Mouse (Mus musculus): ENCODE measurements at regions not wholly inside any gene's neighbourhood (a gene's known extent, or its start where the extent isn't known, plus 50 kb on each side); places are given as distances from the start of the nearest gene placed in this dataset.
A peak's percentile ranks its signal among the peaks of the same experiment; 100 is the strongest.

DNA sequence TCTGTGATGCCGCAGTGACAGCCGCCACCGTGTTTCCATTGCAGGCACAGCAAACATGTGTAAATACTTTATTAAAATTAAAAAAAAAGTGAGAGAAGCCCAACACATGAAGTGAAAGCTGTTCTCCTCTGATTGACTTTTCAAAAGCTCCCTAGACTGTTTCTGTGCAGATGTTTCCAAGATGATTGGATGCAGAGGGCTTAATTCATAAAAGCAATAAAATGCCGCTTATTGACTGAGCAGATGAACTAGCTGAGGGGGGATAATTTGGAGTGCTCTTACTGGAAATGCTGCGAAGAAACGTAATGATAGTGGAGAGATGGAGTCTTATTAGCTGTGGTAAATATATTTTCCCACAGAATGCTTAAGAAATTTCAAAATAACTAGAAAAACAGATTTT, 170.4 kb downstream of the Rnf144a start:
- DNase-seq, result no peak

DNA sequence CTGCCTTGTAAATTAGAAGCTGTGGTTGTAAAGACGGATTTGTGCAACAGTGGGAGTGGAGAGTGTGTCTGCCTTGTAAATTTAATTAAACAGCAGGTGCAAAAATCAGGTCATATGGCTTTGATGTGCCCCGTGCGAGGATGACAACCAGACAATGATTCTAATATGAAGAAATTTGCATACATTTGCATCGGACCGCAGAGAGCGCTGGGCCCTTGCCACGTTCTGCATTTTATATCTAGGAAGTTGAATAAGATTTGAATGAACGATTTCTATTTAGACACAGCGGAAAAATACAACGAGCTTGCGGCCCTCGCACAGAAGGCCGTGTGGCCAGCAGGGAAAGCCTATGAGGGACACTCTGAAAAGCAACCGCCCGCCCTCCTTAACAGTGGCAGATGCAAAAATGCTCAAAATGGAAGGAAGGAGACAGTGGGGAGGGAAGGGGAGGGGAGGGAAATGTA, 187.5 kb downstream of the Rnf144a start:
- DNase-seq, result no peak

DNA sequence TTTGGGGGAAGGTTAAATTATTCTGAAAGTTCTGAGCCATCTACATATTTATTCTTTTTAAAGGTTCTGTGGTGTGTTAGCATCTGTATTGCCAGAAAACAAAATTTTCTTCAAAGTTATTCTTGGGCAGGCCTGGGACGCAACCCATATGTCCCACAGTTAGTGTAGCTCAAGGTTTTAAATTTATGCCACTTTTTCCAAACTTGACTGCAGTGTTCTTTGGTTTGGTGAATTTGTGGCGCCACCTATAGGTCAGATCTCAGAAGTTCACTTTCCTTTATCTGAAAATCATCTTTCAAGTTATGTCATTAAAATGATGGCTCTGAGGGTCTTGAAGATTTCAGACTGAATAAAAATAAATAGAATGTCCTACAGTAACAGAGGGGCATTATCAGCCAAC, 188.7 kb downstream of the Rnf144a start:
- DNase-seq, result peak; percentile 60

DNA sequence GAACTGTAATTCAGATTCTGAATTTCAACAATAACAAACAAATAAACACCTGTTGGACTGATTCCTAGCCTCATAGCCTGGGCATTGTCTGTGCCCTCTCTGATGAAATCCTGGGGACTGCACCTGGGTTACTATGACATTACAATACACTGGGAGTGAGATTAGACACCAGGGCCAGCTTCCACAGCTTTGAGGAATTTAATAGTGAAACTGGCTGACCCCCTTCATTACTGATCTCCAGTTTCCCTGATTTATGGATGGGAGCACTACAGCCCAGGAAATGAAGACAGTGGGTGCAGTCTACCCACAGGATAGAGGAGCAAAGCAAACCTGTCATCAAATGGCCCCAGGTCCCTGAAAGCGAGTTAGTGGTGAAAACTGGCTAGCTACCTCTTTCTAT, 202.6 kb downstream of the Rnf144a start:
- no peak for DNase-seq

DNA sequence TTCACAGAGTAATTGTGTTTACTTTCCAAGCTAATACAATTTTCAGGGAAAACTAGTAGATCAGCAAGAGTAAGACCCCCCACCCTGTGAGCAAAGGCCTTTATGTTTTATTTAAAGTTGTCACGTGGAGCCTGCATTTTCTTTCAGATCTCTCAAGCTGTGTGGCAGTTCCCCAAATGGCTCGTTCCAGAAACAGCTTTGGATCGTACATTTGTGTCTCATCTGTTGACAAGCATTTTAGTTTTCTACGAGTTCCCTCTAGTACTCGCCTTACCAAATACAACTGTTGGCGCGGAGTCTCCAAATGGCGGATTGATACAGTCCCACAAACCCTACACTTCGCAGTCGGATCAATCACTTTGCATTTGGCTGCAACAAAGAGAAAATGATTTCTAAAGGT, 203.6 kb downstream of the Rnf144a start:
- no peak for DNase-seq

DNA sequence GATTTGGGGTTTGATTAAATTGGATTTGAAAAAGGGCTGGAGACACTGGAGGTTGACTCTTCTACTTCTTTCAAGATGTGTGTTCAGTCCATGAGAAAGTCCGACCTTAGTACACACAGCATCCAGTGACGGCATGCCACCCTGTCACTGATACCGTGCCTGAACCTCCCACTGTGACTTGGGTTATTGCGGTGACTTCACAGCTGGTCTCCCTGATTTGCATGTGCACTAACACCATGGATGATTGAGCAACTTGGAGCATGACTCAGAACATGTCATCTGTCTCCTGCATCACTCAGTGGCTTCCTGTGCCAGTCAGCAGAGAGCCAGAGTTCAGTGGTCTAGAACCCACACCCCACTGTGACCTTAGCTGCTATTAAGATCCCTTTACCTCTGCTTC, 208.3 kb downstream of the Rnf144a start:
- no peak for DNase-seq

DNA sequence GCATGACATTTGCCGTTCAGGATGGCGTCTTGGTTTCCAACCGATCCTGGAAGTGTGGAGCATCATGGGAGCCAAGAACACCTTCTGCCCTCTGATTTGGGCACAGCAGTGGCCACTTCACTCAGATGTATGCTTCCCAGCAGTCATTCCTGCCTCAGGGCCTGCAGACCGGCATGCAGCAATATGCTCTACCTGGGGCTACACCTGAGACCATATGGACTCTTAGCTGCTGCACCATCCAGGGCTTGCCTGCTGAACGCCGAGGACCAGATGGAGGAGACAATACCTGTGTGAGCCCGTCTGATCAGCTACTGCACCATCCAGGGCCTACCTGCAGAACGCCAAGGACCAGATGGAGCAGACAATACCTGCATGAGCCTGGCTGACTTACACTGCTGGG, 209.0 kb downstream of the Rnf144a start:
- DNase-seq, result no peak

DNA sequence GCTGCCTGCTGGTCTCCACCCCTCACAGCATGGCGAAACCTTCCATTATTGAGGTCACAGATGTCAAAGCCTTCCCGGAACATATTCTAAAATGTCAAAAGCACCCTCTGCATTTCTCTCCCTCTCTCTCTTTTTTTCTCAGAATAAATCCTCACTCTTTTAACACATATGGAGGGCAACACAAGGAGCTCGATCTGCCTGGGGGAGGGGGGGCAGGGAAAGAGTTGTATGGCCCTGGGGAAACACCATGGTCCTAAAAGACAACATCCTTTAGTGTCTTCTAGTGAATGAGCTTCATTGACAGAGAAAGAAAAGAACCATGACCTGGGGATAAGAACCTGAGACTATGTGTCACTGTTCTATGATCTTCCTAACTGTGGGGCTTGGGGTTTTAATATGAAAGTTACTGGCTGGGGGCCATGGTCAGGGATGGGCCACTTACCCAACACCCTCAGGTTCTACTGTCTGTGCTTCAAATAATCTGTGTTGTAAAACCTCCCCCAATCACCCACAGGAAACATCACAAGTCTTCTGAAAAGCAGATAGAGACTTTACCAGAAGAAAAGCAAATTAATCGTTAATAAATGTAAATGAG, 223.0 kb downstream of the Rnf144a start:
- no peak for DNase-seq

DNA sequence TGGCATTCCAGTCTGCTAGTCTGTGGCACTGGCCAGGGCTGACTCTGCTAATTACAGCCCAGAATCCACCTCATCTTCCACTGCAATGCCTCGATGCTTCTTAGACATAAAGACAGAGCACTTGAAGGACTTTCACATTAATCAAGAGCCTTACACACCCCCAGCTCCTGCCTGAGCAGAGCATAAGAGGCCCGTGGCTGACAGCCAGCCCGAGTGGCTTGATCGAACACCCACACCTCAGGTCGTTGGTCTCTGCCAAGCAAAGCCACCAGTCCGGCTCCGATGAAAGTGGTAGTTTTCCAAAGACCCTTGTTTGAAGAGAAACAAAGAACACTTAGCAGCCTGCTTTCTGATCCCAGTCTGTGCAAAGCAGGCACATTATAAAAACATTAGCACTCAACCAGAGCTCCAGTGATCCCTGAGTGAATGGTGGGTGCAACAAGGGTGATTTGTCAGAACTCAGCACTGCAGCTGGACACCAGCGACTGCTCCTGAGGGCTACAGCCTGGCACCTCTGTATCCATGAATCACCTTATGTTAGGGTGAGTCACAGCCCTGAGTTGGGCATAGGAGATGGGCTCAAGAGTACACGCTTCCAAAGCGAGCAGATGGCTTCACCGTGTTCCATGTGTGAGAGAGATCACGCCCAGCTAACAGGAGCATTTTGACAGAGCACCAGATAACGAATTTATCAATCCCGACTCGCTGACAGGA, 223.6 kb downstream of the Rnf144a start:
- peak; percentile 30 for DNase-seq

DNA sequence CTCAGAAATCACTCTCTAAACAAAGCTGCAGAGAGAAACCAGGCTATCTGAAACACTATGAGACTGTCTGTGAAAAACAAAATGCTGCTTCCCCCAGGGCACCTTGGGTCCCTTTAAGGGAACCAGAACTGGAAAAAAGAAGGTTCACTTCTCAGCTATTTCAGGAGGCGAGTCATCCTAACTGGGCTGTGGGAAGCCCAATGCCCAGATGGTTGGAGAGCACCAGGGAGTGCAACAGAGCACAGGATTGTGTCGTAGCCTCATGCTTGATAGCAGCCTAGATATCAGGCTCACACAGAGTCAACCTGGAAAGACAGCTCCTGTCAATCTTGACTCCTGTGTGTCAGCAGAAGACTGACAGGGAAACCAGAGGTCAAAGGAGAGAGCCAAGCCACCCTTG, 226.1 kb downstream of the Rnf144a start:
- no peak for DNase-seq

DNA sequence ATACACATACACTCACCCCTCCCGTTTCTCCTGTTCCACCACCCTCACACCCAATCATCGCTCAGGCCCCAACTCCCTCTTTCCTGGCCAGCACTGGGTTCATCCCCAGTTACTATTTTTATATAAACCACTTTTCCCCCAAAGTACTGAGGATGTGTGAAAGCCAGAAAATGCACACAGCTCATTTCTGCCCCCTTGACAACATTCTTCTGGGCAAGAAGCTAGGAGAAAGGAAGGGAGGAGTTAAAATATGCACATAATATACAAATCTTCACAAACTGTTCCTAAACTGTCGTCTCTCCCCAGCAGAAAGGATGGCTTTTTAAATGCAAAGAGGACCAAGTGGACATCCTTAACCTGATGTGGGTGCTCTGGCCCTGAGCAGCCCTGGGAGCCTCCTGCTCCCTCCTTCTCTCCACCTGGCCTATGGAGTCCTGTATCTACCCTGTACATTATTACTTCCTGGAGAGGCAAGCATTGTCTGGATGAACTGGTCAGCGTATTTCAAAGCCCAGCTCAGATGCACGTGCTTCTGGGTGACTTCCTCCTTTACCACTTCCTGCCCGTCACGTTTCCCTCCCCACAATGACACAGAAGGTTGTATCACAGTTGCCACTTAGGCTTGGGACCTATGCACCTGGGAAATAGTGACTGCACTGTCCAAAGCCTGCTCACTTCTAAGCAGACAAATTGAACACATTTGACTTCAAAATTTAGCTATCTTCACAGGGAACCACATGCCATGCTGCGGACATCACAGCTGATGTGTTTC, 227.8 kb downstream of the Rnf144a start:
- DNase-seq, result no peak

DNA sequence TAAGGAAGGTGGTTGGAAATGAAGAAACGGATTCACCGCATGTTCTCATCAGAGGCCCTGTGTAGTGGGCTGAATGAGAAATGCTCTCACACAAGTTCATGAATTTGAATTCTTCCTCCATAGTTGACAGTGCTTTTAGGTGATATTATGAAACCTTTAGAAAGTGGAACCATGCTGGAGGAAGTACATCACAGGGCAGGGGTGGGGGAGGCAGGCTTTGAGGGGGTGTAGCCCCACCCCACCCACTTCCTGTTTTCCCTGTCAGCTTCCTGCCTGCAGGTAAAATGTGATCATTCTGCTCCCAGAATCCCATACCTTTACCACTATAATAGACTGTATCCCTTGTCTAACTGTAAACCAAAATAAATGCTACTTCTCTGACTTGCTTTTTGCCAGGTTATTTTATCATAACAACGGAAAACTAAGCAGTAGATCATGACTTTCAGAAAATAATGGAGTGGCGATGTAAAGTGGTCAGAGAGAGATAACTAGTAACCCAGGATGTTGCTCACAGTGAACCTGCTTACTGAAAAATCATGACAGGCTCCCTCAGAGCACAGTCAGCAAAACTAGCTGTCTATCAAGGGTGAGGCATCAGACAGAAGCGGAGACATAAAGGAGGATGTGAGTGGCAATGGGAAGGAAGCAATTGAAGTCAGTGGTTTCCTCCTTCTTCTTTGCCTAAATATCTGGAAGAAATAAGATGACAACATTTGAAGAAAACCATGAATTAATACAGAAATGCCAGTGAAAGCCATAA, 230.2 kb downstream of the Rnf144a start:
- DNase-seq, result no peak

DNA sequence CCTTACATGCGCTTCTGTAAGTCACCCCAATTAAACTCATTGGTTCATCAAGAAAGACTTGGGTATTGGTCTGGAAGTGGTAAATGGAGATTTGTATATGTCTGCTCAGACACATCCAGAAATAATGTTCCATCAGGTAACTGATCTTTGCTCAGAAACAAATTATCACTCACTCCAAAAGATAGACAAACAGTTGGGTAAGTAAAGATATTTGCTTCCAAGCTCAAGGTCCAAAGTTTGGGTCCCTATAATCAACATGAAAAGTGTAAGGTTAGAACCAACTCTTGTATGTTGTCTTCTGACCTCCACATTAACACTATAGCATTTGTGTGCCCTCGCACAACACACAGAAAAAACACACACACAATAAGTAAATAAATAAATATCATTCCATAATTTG, 232.0 kb downstream of the Rnf144a start:
- no peak for DNase-seq

DNA sequence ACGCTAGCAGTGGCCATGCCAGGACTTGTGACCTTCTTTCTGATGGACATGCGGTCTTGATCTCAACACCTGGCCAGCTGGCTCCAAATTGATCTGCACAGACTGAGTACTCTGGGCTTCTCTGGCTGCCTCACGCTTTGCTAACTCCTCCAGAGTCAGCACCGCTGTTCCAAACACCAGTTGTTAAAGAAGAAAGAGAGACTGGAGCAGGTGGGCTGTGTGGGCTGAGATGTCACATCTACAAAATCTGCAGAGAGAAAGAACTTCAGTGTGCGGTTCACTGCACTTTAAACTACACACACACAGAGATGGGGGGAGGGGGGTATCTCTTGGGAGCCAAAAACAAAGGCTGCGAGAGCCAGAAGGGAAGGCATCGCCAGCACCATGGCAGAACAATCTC, 234.2 kb downstream of the Rnf144a start:
- DNase-seq, result no peak

DNA sequence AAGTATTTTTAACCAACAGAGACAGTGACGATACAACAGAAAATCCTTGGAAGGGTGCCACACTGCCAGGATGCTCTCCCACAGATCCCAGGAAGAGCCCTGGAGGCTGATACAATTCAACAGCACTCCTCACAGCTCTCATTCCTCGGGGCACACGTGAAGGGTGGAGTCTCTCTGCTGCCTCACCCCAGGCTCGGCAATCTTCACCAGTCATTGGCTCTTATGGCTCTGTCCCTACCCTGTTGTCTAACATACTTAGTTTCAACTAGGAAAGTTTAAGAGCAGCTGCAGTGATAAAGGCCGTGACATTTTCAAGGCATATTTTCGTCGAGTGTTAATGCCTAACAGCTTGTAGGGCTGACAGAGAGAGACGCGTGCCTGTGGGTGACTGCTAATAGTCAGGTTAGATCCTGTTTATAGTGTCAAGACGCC, 238.8 kb downstream of the Rnf144a start:
- DNase-seq, result peak; percentile 6

DNA sequence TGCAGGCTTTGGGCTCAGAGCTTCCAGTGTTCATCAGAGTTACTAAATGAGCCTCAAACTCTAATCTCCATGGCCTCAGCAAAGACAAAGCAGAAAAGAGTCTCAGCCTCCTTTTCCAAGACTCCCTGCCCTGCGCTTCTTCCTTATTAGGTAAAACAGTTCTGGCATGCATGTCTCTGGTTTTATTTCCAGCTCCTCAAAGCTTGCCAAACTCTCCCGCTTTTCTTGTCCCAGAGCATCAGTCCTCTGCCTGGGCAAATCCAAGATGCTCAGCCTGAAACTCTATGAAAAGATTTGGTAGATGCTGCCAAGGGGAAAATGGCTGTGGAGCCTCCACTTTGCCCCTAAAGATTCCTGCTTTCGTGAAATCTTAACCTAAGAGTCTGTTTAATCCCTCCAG, 251.6 kb downstream of the Rnf144a start:
- no peak for DNase-seq

DNA sequence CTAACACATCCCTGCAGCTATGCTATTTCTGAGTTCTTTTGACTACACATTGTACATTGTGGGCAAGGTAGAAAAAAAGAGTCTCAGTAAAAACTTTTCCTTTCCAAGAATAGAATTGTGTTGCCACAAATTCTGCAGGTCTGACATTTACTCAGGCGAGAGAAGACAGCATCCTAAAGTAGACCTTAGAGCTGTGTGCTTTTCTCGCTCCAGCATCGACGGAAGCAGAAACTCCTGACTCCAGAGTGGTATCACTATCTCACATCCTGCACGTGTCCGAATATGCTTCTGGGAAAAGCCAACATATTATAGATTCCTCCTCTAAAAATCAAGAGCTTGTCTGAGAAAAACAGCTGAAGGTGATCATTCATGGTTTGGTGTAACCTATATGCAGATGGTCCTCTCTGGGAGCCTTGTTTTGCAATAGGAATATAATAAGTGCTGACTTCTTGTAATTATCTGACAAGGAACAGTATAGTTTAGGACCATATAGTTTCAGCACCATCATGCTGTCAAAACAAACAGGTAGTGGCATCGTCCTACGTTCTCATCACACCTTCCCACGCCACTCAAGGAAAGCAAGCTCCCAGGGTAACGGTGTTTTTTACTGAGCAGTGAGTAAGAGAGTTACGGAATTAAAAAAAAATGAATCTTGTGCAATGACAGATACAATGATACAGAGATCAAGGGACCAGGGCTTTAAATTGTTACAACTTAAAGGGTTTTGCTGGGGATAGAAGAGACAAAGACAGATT, 254.0 kb downstream of the Rnf144a start:
- no peak for DNase-seq

DNA sequence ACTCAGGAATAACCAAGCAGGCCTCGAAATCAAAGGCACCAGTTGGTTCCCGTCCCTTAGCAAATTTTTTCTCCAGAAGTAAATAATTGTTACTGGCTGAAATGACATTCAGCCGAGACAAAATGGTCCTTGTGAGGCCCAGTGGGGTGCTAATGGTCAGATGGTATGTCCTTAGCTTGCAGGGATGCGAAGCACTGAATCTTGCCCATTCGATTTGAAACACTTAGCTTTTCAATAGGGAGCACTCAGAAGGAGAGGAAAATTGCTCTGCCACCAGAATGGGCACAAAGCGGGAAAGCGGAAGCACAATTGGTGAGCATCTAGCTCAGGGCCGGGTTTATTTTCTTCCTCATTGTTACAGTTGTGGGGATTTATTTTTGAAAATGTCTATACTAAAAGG, 262.1 kb downstream of the Rnf144a start:
- no peak for DNase-seq

DNA sequence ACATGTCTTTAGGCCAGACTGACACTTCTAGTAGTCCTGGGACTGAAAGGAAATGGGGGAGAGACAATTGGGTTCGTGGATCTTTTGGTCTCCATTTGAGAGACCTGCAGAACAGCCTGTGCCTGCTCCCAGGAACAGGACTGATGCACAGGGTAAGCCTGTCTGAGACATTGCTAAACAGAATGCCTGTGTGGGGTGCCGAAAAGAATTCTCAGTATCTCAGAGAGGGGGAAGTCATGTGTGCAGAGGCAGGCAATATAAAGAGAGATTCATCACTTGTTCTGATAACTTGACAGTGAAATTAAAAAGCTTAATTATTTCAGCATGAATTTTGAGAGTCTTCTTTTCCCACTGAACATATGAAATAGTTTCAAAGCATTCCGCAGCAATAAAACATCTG, 268.7 kb downstream of the Rnf144a start:
- DNase-seq, result no peak

DNA sequence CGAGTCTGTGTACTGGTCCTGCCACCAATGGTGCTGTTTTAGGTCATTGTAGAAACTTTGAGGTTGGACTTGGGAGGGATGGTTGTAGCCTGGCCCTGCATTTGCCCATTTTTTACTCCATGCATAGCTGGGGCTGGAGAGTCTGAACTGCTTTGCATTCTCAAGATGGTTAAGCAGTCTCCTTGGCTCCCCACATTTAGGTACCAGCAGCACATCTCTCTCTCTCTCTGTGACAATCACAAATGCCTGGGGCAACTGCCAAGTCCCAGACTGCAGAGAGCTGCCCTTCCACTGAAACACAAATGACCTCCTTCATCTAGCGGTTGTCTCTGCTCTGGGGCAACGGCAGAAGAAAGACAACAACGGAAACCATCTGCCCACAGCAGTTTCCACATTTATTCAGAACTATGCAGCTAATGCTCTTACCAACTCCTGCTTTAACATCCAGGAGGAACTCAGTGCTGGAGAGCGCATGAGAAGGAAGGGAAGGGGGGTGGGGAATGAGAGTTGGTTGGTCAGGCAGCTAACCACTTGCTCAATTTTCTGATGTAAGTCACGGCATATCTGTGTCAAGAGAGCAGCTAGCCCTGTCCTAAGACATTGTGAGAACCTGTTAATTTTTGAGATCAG, 269.9 kb downstream of the Rnf144a start:
- no peak for DNase-seq

DNA sequence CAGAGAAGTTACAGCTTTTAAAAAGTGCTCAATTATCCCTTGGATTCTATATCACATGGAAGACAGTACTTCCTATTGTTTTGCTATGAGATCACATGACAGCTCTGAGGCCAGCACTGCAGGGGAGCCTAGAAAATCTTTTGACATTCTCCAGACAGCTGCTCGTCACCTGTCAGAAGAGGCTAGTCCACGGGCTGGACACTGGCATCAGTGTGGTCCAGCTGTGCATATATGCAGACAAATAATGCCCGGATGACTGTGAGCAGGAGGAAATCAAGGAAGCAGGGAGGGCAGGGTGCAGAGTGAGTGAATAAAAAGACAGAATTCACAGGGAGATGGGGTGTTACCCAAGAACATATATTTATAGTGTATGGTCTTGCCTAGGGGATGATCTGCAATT, 270.4 kb downstream of the Rnf144a start:
- DNase-seq, result no peak

DNA sequence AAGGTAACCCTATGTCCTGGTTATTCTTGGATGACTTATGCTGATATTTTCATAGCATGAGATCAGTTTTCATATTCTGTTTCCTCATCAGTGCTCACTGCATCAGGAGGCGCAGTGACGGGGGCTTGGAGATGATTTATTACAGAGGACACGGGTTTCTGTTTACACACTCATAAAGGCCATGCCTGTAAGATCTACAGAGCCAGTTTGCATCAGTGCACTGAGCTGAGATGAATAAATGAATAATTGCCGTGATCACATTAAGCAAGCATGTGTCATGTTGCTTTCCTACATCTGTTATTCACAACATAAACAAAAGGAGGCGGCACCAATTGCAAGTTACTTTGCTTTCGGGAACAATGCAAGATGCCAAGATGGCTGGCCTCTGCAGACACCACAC, 271.6 kb downstream of the Rnf144a start:
- no peak for DNase-seq
